Mouse (Mus musculus): Measurements from ENCODE around the gene Tmem91. TPM values are rescaled to one million over a fixed set of nuclear protein-coding genes. Genes with fewer than 3 reads are reported as not detected.
A peak's percentile ranks its signal among the peaks of the same experiment; 100 is the strongest.

Gene Tmem91
- polyA plus RNA-seq, 1 experiment from 2014 or later, result 2.4 TPM

- Histone ChIP-seq H3K4me2 (replicated peaks) (no peak overlapping the region), H3K27me3 (replicated peaks) (no peaks in the 10 kb centered on the region), H3K9me3 (no peaks in the 10 kb centered on the region), H3K36me3 (0 out of 2 replicates have a peak, but pooled peaks cover 2% of the 10 kb centered on the region), H3K4me3 (replicated peaks) (no peak overlapping the region), H3K4me1 (replicated peaks) (no peaks in the 10 kb centered on the region), H3K27ac (no peak overlapping the region), H3K9ac (no peak overlapping the region)
- WGBS, result 27% methylated on average over 3 of the region's 3 CpGs
- ATAC-seq, result no peak
Observed at GRCm38 (mm10) chr7:25636373-25636772, 38.6 kb downstream of the Tmem91 start.

- Histone ChIP-seq H3K36me3 (0 out of 2 replicates have a peak, but pooled peaks cover 13% of the 10 kb centered on the region), H3K4me2 (replicated peaks) (no peak overlapping the region), H3K27ac (no peak overlapping the region), H3K4me3 (replicated peaks) (no peak overlapping the region), H3K27me3 (replicated peaks) (no peaks in the 10 kb centered on the region), H3K9ac (no peak overlapping the region), H3K9me3 (no peaks in the 10 kb centered on the region), H3K4me1 (replicated peaks) (peaks cover 11% of the 10 kb centered on the region)
- 91% methylated on average over 5 of the region's 5 CpGs for WGBS
- ATAC-seq, result no peak
Observed at GRCm38 (mm10) chr7:25632679-25633078, 42.3 kb downstream of the Tmem91 start.

- Histone ChIP-seq H3K27me3 (replicated peaks) (no peaks in the 10 kb centered on the region), H3K4me2 (replicated peaks) (peak overlapping the region; percentile 84), H3K4me3 (replicated peaks) (peak overlapping the region; percentile 48), H3K9ac (peak overlapping the region; percentile 57), H3K36me3 (peaks cover 16% of the 10 kb centered on the region; the same call in 1 of the 2 replicates), H3K9me3 (no peaks in the 10 kb centered on the region), H3K27ac (no peak overlapping the region), H3K4me1 (replicated peaks) (peaks cover 25% of the 10 kb centered on the region)
- WGBS, result 56% methylated on average over 8 of the region's 8 CpGs
- ATAC-seq, result no peak
Observed at GRCm38 (mm10) chr7:25628323-25628620, 46.7 kb downstream of the Tmem91 start.

GRCm38 (mm10) chr7:25627431-25628322 is 47.3 kb downstream of the Tmem91 start:
- ATAC-seq, result peak; percentile 91
- Histone ChIP-seq H3K27me3 (replicated peaks) (no peaks in the 10 kb centered on the region), H3K27ac (peak overlapping the region; percentile 60), H3K9ac (peak overlapping the region; percentile 57), H3K9me3 (no peaks in the 10 kb centered on the region), H3K4me1 (replicated peaks) (peaks cover 25% of the 10 kb centered on the region), H3K36me3 (peaks cover 16% of the 10 kb centered on the region; the same call in 1 of the 2 replicates), H3K4me3 (replicated peaks) (peak overlapping the region; percentile 48), H3K4me2 (replicated peaks) (peak overlapping the region; percentile 84)
- 15% methylated on average over 37 of the region's 38 CpGs for WGBS

- peak within 1 kb of the TSS; percentile 57 for H3K9ac ChIP-seq
- peaks cover 25% of the 10 kb centered on the region for H3K4me1 ChIP-seq (replicated peaks)
- H3K4me3 ChIP-seq (replicated peaks), result peak within 1 kb of the TSS; percentile 48
- no peaks in the 10 kb centered on the region for H3K9me3 ChIP-seq
- H3K27ac ChIP-seq, result peak within 1 kb of the TSS; percentile 60
- H3K4me2 ChIP-seq (replicated peaks), result peak within 1 kb of the TSS; percentile 84
- peaks cover 16% of the 10 kb centered on the region; the same call in 1 of the 2 replicates for H3K36me3 ChIP-seq
- no peaks in the 10 kb centered on the region for H3K27me3 ChIP-seq (replicated peaks)
- 14% methylated on average over 29 of the region's 29 CpGs for WGBS
- ATAC-seq, result peak; percentile 55
Observed at GRCm38 (mm10) chr7:25626509-25627430, 48.2 kb downstream of the Tmem91 start, which contains the start of gene B3gnt8. Gene B3gnt8 (plus strand): TSS chr7:25626654.

GRCm38 (mm10) chr7:25625594-25626250 is 49.2 kb downstream of the Tmem91 start:
- no peak for ATAC-seq
- WGBS, result 74% methylated on average over 10 of the region's 10 CpGs
- Histone ChIP-seq H3K4me1 (replicated peaks) (peaks cover 25% of the 10 kb centered on the region), H3K4me3 (replicated peaks) (no peak overlapping the region), H3K9me3 (no peaks in the 10 kb centered on the region), H3K27me3 (replicated peaks) (no peaks in the 10 kb centered on the region), H3K36me3 (peaks cover 16% of the 10 kb centered on the region; the same call in 1 of the 2 replicates), H3K4me2 (replicated peaks) (no peak overlapping the region), H3K27ac (no peak overlapping the region), H3K9ac (no peak overlapping the region)

GRCm38 (mm10) chr7:25624851-25625250 is 50.1 kb downstream of the Tmem91 start:
- 67% methylated on average over 5 of the region's 5 CpGs for WGBS
- Histone ChIP-seq H3K4me2 (replicated peaks) (no peak overlapping the region), H3K9me3 (no peaks in the 10 kb centered on the region), H3K36me3 (peaks cover 7% of the 10 kb centered on the region; the same call in 1 of the 2 replicates), H3K9ac (no peak overlapping the region), H3K27ac (0 out of 2 replicates have a peak overlapping the region, but pooled peaks have one; percentile 40), H3K4me1 (replicated peaks) (peaks cover 29% of the 10 kb centered on the region), H3K4me3 (replicated peaks) (no peak overlapping the region), H3K27me3 (replicated peaks) (no peaks in the 10 kb centered on the region)
- no peak for ATAC-seq

GRCm38 (mm10) chr7:25623857-25624370 is 51.1 kb downstream of the Tmem91 start:
- H3K4me1 ChIP-seq (replicated peaks), result peaks cover 28% of the 10 kb centered on the region
- no peak overlapping the region for H3K9ac ChIP-seq
- H3K27ac ChIP-seq, result no peak overlapping the region
- H3K27me3 ChIP-seq (replicated peaks), result no peaks in the 10 kb centered on the region
- no peak for ATAC-seq
- H3K4me2 ChIP-seq (replicated peaks), result no peak overlapping the region
- H3K4me3 ChIP-seq (replicated peaks), result no peak overlapping the region
- WGBS, result 91% methylated on average over 11 of the region's 11 CpGs
- peaks cover 5% of the 10 kb centered on the region; the same call in 1 of the 2 replicates for H3K36me3 ChIP-seq
- H3K9me3 ChIP-seq, result no peaks in the 10 kb centered on the region

GRCm38 (mm10) chr7:25620751-25621150 is 54.2 kb downstream of the Tmem91 start:
- Histone ChIP-seq H3K9me3 (no peaks in the 10 kb centered on the region), H3K9ac (no peak overlapping the region), H3K4me3 (replicated peaks) (no peak overlapping the region), H3K27me3 (replicated peaks) (no peaks in the 10 kb centered on the region), H3K4me2 (replicated peaks) (no peak overlapping the region), H3K27ac (no peak overlapping the region), H3K4me1 (replicated peaks) (peaks cover 11% of the 10 kb centered on the region; the same call in 1 of the 2 replicates), H3K36me3 (peaks cover 5% of the 10 kb centered on the region; the same call in 1 of the 2 replicates)
- WGBS, result 89% methylated on average over 11 of the region's 11 CpGs
- ATAC-seq, result no peak

GRCm38 (mm10) chr7:25620101-25620500 is 54.9 kb downstream of the Tmem91 start:
- Histone ChIP-seq H3K4me3 (replicated peaks) (peak overlapping the region; percentile 58), H3K9me3 (no peaks in the 10 kb centered on the region), H3K27ac (no peak overlapping the region), H3K27me3 (replicated peaks) (no peaks in the 10 kb centered on the region), H3K36me3 (no peaks in the 10 kb centered on the region), H3K4me2 (replicated peaks) (peak overlapping the region; percentile 59), H3K4me1 (replicated peaks) (peaks cover 11% of the 10 kb centered on the region; the same call in 1 of the 2 replicates), H3K9ac (no peak overlapping the region)
- ATAC-seq, result no peak
- 94% methylated on average over 5 of the region's 5 CpGs for WGBS

GRCm38 (mm10) chr7:25619722-25619991 is 55.3 kb downstream of the Tmem91 start:
- WGBS, result 16% methylated on average over 5 of the region's 5 CpGs

More at GRCm38 (mm10) chr7:25619722-25619991, 55.3 kb downstream of the Tmem91 start:
- Histone ChIP-seq H3K9me3 (no peaks in the 10 kb centered on the region), H3K4me1 (replicated peaks) (peaks cover 11% of the 10 kb centered on the region; the same call in 1 of the 2 replicates), H3K9ac (peak overlapping the region; percentile 45), H3K4me3 (replicated peaks) (peak overlapping the region; percentile 58), H3K27ac (peak overlapping the region; percentile 28; the same call in 1 of the 2 replicates), H3K36me3 (no peaks in the 10 kb centered on the region), H3K4me2 (replicated peaks) (peak overlapping the region; percentile 59), H3K27me3 (replicated peaks) (no peaks in the 10 kb centered on the region)
- ATAC-seq, result no peak
